Mouse (Mus musculus) small intestine, adult 2 months (tissue): ENCODE data around the gene Vps26a.
"Not testable (repeated sequence)": the region's sequence is repeated elsewhere in the genome, so short reads cannot be mapped to it uniquely, and the experiment has no call there.

Experiments
- CTCF ChIP-seq: fragments of 200-500 bp; IDR thresholded peaks from 2 replicates; pipeline ENCODE4 v1.5.1; 2012; ENCODE audit warnings: low read depth, mild to moderate bottlenecking, control low read depth, inconsistent platforms, low read length, moderate library complexity, mixed read lengths; ENCODE audit not compliant: insufficient replicate concordance, insufficient read length; ENCODE audit errors: extremely low read depth
- POLR2A ChIP-seq: fragments of 200-500 bp; IDR thresholded peaks from 2 replicates; pipeline ENCODE4 v1.6.1; 2012; ENCODE audit warnings: low read depth, mild to moderate bottlenecking, control low read depth, inconsistent platforms, low read length, moderate library complexity

DNA sequence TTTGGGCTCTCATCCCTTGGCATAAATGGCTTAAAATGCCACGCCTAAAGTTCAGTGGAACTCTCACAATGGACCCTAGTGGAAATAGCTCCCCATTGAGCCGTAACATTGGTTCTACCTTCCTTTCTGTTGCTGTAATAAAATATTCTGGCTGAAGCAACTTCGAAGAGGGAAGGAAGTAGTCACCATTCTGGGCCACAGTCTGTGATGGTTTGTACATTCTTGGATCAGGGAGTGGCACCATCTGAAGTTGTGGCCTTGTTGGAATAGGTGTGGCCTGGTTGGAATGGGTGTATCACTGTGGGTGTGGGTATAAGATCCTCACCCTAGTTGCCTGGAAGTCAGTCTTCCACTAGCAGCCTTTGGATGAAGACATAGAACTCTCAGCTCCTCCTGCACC lies 5.1 kb upstream of the Vps26a start:
- TF ChIP-seq POLR2A, CTCF: not testable (repeated sequence)
